Mouse (Mus musculus) CH12.LX (cell line): ENCODE data around the gene Dbi. TPM values are rescaled to one million over a fixed set of nuclear protein-coding genes. Genes with fewer than 3 reads are reported as not detected.

Experiments
- DNase-seq: peaks from one replicate; pipeline ENCODE4 v3.0.0-alpha.2; 2013; ENCODE audit errors: extremely low read depth
- H3K27ac ChIP-seq: 2 replicates; pipeline ENCODE4 v1.5.1; 2012; ENCODE audit warnings: low read depth, mild to moderate bottlenecking, control low read depth, moderate library complexity; ENCODE audit not compliant: insufficient read depth
- H3K27me3 ChIP-seq: replicated peaks from 2 replicates; pipeline ENCODE3; 2012; ENCODE audit warnings: inconsistent platforms
- H3K36me3 ChIP-seq, 2 experiments: replicated peaks in 1 of 2; 2 replicates each; pipeline versions ENCODE3 to v1.6.1; 2012; ENCODE audit warnings: inconsistent platforms in 1 of 2, low read length in 1 of 2, mild to moderate bottlenecking in 1 of 2, mixed read lengths in 1 of 2, moderate library complexity in 1 of 2; ENCODE audit not compliant: control insufficient read depth in 1 of 2, insufficient read depth in 1 of 2
- H3K4me1 ChIP-seq, 2 experiments: 2 replicates each; pipeline ENCODE4 v1.6.1; 2012; ENCODE audit warnings: inconsistent platforms in 1 of 2, moderate library complexity in 1 of 2; ENCODE audit not compliant: insufficient read depth in 2 of 2, control insufficient read depth in 1 of 2
- H3K4me2 ChIP-seq: 2 replicates; pipeline ENCODE4 v1.6.1; 2012; ENCODE audit warnings: low read depth, mild to moderate bottlenecking, control low read depth; ENCODE audit not compliant: poor library complexity, insufficient read depth, severe bottlenecking
- H3K4me3 ChIP-seq, 3 experiments: fragments of 150-350 bp in 1 of 3; sonication (generic) in 1 of 3; replicated peaks in 1 of 3; 2 replicates each; pipeline versions ENCODE3 to v1.5.1; 2011 to 2012; ENCODE audit warnings: low read depth in 2 of 3, low read length in 2 of 3, mild to moderate bottlenecking in 2 of 3, moderate library complexity in 2 of 3, control low read depth in 1 of 3, improper control_type of control experiment in 1 of 3, inconsistent platforms in 1 of 3, mixed read lengths in 1 of 3; ENCODE audit not compliant: poor library complexity in 1 of 3
- H3K79me2 ChIP-seq: replicated peaks from 2 replicates; pipeline ENCODE4 v1.6.1; 2012; ENCODE audit warnings: mild to moderate bottlenecking, moderate library complexity; ENCODE audit not compliant: control insufficient read depth, poor library complexity, insufficient read depth, severe bottlenecking; ENCODE audit errors: extremely low read depth
- H3K9ac ChIP-seq: 2 replicates; pipeline ENCODE4 v1.6.1; 2012; ENCODE audit warnings: low read depth, mild to moderate bottlenecking, control low read depth, moderate library complexity; ENCODE audit not compliant: insufficient read depth
- H3K9me3 ChIP-seq: replicated peaks from 2 replicates; pipeline ENCODE3; 2012; ENCODE audit warnings: low read length, inconsistent platforms, mixed read lengths
- BHLHE40 ChIP-seq: IDR thresholded peaks from 2 replicates; pipeline ENCODE4 v1.6.1; 2011; ENCODE audit warnings: mild to moderate bottlenecking, low read depth, low read length, improper control_type of control experiment
- CHD1 ChIP-seq: IDR thresholded peaks from 2 replicates; pipeline ENCODE4 v1.6.1; 2012; ENCODE audit warnings: low read depth, low read length, improper control_type of control experiment, inconsistent platforms
- CTCF ChIP-seq, 2 experiments: IDR thresholded peaks in 1 of 2; conservative IDR thresholded peaks in 1 of 2; 2 replicates each; pipeline ENCODE4 v1.5.1; 2011 to 2012; ENCODE audit warnings: low read depth in 2 of 2, low read length in 2 of 2, improper control_type of control experiment in 1 of 2, inconsistent platforms in 1 of 2, mild to moderate bottlenecking in 1 of 2, moderate library complexity in 1 of 2
- E2F4 ChIP-seq: IDR thresholded peaks from 2 replicates; pipeline ENCODE4 v1.6.1; 2011; ENCODE audit warnings: low read depth, low read length, improper control_type of control experiment; ENCODE audit not compliant: insufficient replicate concordance
- ELF1 ChIP-seq: IDR thresholded peaks from 2 replicates; pipeline ENCODE4 v1.6.1; 2014; ENCODE audit warnings: low read depth, mild to moderate bottlenecking, inconsistent platforms, low read length, improper control_type of control experiment
- EP300 ChIP-seq: IDR thresholded peaks from 2 replicates; pipeline ENCODE4 v1.6.1; 2011; ENCODE audit warnings: low read length, improper control_type of control experiment
- GABPA ChIP-seq: IDR thresholded peaks from 2 replicates; pipeline ENCODE4 v1.6.1; 2012; ENCODE audit warnings: low read depth, low read length, improper control_type of control experiment, inconsistent platforms; ENCODE audit not compliant: insufficient replicate concordance
- IRF4 ChIP-seq: IDR thresholded peaks from 2 replicates; pipeline ENCODE4 v1.6.1; 2014; ENCODE audit warnings: low read depth, mild to moderate bottlenecking, inconsistent platforms, low read length, improper control_type of control experiment
- JUN ChIP-seq: IDR thresholded peaks from 2 replicates; pipeline ENCODE4 v1.6.1; 2011; ENCODE audit warnings: low read depth, mild to moderate bottlenecking, low read length, improper control_type of control experiment, moderate library complexity; ENCODE audit not compliant: insufficient read depth
- KAT2A ChIP-seq: IDR thresholded peaks from 2 replicates; pipeline ENCODE4 v1.6.1; 2012; ENCODE audit warnings: low read length, improper control_type of control experiment, inconsistent platforms; ENCODE audit not compliant: insufficient replicate concordance
- MAX ChIP-seq: IDR thresholded peaks from 2 replicates; pipeline ENCODE4 v1.6.1; 2011; ENCODE audit warnings: low read length, improper control_type of control experiment
- MAZ ChIP-seq: IDR thresholded peaks from 2 replicates; pipeline ENCODE4 v1.6.1; 2012; ENCODE audit warnings: low read depth, mild to moderate bottlenecking, inconsistent platforms, low read length, improper control_type of control experiment, moderate library complexity
- MEF2A ChIP-seq: IDR thresholded peaks from 2 replicates; pipeline ENCODE4 v1.6.1; 2014; ENCODE audit warnings: low read depth, mild to moderate bottlenecking, inconsistent platforms, low read length, improper control_type of control experiment, borderline replicate concordance
- NELFE ChIP-seq: IDR thresholded peaks from 2 replicates; pipeline ENCODE4 v1.6.1; 2011; ENCODE audit warnings: low read depth, low read length, improper control_type of control experiment
- NRF1 ChIP-seq: IDR thresholded peaks from 2 replicates; pipeline ENCODE4 v1.6.1; 2014; ENCODE audit warnings: low read depth, mild to moderate bottlenecking, inconsistent platforms, low read length, improper control_type of control experiment, moderate library complexity
- PAX5 ChIP-seq: IDR thresholded peaks from 2 replicates; pipeline ENCODE4 v1.6.1; 2012; ENCODE audit warnings: low read length, inconsistent platforms, mixed read lengths
- SMC3 ChIP-seq: IDR thresholded peaks from 2 replicates; pipeline ENCODE4 v1.6.1; 2011; ENCODE audit warnings: low read depth, low read length, improper control_type of control experiment
- TBP ChIP-seq: conservative IDR thresholded peaks from 2 replicates; pipeline ENCODE4 v1.6.1; 2011; ENCODE audit warnings: low read depth, low read length, improper control_type of control experiment
- TCF12 ChIP-seq: IDR thresholded peaks from 2 replicates; pipeline ENCODE4 v1.6.1; 2014; ENCODE audit warnings: low read depth, mild to moderate bottlenecking, inconsistent platforms, low read length, improper control_type of control experiment
- UBTF ChIP-seq: IDR thresholded peaks from 2 replicates; pipeline ENCODE4 v1.6.1; 2012; ENCODE audit warnings: low read depth, mild to moderate bottlenecking, inconsistent platforms, low read length, improper control_type of control experiment, moderate library complexity
- USF1 ChIP-seq: IDR thresholded peaks from 2 replicates; pipeline ENCODE4 v1.6.1; 2014; ENCODE audit warnings: low read depth, mild to moderate bottlenecking, inconsistent platforms, low read length, improper control_type of control experiment
- USF2 ChIP-seq: conservative IDR thresholded peaks from 2 replicates; pipeline ENCODE4 v1.6.1; 2011; ENCODE audit warnings: low read depth, low read length, improper control_type of control experiment
- ZKSCAN1 ChIP-seq: IDR thresholded peaks from 2 replicates; pipeline ENCODE4 v1.6.1; 2012; ENCODE audit warnings: low read depth, inconsistent platforms, low read length, improper control_type of control experiment, borderline replicate concordance
- ZMIZ1 ChIP-seq: IDR thresholded peaks from 2 replicates; pipeline ENCODE4 v1.6.1; 2012; ENCODE audit warnings: low read depth, mild to moderate bottlenecking, inconsistent platforms, low read length, improper control_type of control experiment
- ZNF384 ChIP-seq: IDR thresholded peaks from 2 replicates; pipeline ENCODE4 v1.6.1; 2012; ENCODE audit warnings: low read depth, low read length, improper control_type of control experiment, inconsistent platforms
- dilution Hi-C: fragments of 300-500 bp; cut with MboI; formaldehyde crosslinking; loops from 2 replicates; pipeline ENCODE4 v1.14.3; 2020; ENCODE audit warnings: low sequenced_read_pairs; ENCODE audit not compliant: extremely low pct_unique_long_range_greater_than_20kb, extremely low pct_ligation_motif_present
- in situ Hi-C: fragments of 300-500 bp; cut with MboI; formaldehyde crosslinking; loops from 3 replicates; pipeline ENCODE4 v1.14.3; 2019; ENCODE audit warnings: low sequenced_read_pairs, low pct_ligation_motif_present, low pct_unique_long_range_greater_than_20kb, mixed read lengths
- polyA plus RNA-seq: library from polyadenylated mRNA; unstranded; fragments of >175 nt; gene quantifications from 2 replicates; pipeline ENCODE4 v1.2.1, GENCODE M21; 2012; ENCODE audit warnings: low read depth; ENCODE audit not compliant: insufficient read length
- total RNA-seq, 2 experiments: library from RNA; depleted of rRNA; stranded (reverse); fragments of 300-350 nt in 1 of 2; fragments of >200 nt in 1 of 2; gene quantifications; 2 replicates each; pipeline ENCODE4 v1.2.3; 2012 to 2014

Gene Dbi
- total and polyA plus RNA-seq, 3 experiments = 346 to 499 (median 357) TPM

DNA sequence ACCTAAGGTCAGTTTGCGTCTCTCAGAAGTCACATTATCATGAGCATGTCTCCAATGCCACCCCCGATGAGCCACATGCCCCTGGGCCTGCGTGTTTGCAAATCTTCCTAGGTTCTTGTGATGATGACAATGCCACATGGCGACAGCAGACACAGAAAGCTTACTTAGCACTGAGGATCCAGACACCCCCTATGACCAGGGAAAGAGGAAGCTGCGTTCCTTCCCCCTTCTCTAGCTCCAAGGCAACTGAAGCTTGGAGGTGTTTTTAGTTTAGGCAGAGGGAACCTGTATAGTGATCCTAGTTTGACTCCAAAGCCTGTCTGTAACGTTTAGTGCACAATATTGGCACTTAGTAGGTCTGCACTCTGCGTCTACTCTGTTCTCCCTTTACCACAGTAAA is 49.4 kb upstream of the Dbi start:
- Histone ChIP-seq H3K79me2 (no peaks in the 10 kb centered on the region), H3K4me3 (no peak overlapping the region), H3K9ac (no peak overlapping the region), H3K27me3 (no peaks in the 10 kb centered on the region), H3K9me3 (no peaks in the 10 kb centered on the region), H3K27ac (no peak overlapping the region), H3K36me3 (peaks cover 0 to 1% of the 10 kb centered on the region in 2 experiments), H3K4me1 (peaks cover 14 to 52% of the 10 kb centered on the region in 2 experiments), H3K4me2 (no peak overlapping the region)
- peak; percentile 12; the same call in 1 of the 2 replicates for TF ChIP-seq ZKSCAN1
- TF ChIP-seq USF1 = no peak
- TF ChIP-seq EP300 = no peak
- no peak for TF ChIP-seq MAX
- dilution Hi-C loops (no loop called here), in situ Hi-C loops (loop anchor here (5.0 kb wide), 1 partner anchor 372 kb away; no protein-coding TSS in a partner anchor)
- DNase-seq = no peak

DNA sequence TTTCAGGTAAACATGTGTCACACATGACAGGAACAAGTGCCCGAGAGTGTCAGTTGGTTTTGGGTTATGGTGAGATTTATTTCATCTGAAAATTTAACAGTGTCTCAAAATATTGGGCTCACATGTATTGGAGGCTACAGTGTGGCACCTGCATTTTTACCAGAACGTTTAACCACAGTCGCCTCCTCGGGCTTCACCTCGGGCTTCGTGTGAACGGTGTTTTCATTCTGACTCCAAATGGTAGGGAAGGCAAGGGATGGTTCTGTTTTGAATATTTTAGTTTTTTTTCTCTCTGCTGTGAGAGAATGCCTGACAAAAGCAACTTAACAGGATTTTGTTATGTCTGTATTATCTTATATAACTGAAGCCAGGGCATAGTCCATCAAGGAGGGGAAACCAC is 47.8 kb upstream of the Dbi start:
- Histone ChIP-seq H3K9me3 (no peaks in the 10 kb centered on the region), H3K79me2 (no peaks in the 10 kb centered on the region), H3K27ac (no peak overlapping the region), H3K27me3 (no peaks in the 10 kb centered on the region), H3K4me2 (no peak overlapping the region)
- in situ Hi-C loops = no loop called here
- peak; percentile 31 for DNase-seq
- TF ChIP-seq ZMIZ1 (no peak), CTCF (conservative IDR thresholded peaks at IDR 0.05 in 1 of 2, IDR thresholded peaks at IDR 0.05 in 1 of 2; ENCODE audit: low read depth in 2 of 2, low read length in 2 of 2) (no peak), ZNF384 (peak; percentile 53), IRF4 (0 out of 2 replicates have a peak, but pooled peaks have one; percentile 50), TCF12 (0 out of 2 replicates have a peak, but pooled peaks have one; percentile 15), EP300 (peak; percentile 47; the same call in 1 of the 2 replicates), BHLHE40 (peak; percentile 52)
- TF ChIP-seq, all 38 proteins: peak for 5
- no peak overlapping the region for H3K9ac ChIP-seq
- no peak overlapping the region for H3K4me3 ChIP-seq
- dilution Hi-C loops = no loop called here
- peaks cover 0 to 6% of the 10 kb centered on the region in 2 experiments for H3K36me3 ChIP-seq
- peaks cover 5 to 38% of the 10 kb centered on the region in 2 experiments; a peak in 3 of 4 replicates for H3K4me1 ChIP-seq

DNA sequence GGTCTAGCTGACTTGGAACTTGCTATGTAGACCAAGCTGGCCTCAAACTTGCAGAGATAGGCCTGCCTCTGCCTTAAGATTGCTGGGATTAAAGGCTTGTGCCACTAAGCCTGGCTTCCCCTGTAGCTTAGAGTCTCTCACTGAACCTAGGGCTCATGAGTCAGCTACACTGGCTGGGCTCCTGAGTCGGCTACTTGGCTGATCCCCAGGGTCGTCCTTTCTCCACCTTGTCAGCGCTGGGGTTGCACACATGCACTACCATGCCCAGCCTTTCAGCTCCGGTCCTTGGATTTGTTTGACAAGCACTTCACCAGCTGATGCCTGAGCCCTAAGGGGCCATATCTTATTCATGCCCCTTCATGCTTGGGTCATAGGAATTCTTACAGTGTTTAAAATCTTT is 47.1 kb upstream of the Dbi start:
- no peak overlapping the region for H3K4me2 ChIP-seq
- dilution Hi-C loops = no loop called here
- H3K79me2 ChIP-seq = no peaks in the 10 kb centered on the region
- H3K27me3 ChIP-seq = no peaks in the 10 kb centered on the region
- no peak for DNase-seq
- H3K36me3 ChIP-seq = peaks cover 0 to 6% of the 10 kb centered on the region in 2 experiments
- peaks cover 5 to 39% of the 10 kb centered on the region in 2 experiments; a peak in 3 of 4 replicates for H3K4me1 ChIP-seq
- H3K27ac ChIP-seq = no peak overlapping the region
- no peak overlapping the region for H3K9ac ChIP-seq
- TF ChIP-seq EP300 = no peak
- TF ChIP-seq PAX5 = no peak
- no peak for TF ChIP-seq MEF2A
- no peak for TF ChIP-seq BHLHE40
- no peak for TF ChIP-seq TBP
- TF ChIP-seq MAX = no peak
- no peak for TF ChIP-seq UBTF
- no peak for TF ChIP-seq JUN
- TF ChIP-seq E2F4 = no peak
- no peak for TF ChIP-seq ELF1
- TF ChIP-seq CHD1 = no peak
- no peak for TF ChIP-seq ZNF384
- TF ChIP-seq NRF1 = no peak
- no peak for TF ChIP-seq NELFE
- no peak for TF ChIP-seq MAZ
- no peak for TF ChIP-seq KAT2A
- no peak for TF ChIP-seq GABPA
- TF ChIP-seq USF2 = no peak
- no peak for TF ChIP-seq SMC3
- TF ChIP-seq, all 38 proteins: peak for 0
- in situ Hi-C loops = no loop called here
- Histone ChIP-seq H3K4me3 (no peak overlapping the region), H3K9me3 (no peaks in the 10 kb centered on the region)
